Mouse (Mus musculus) spleen, adult 10 weeks (tissue): Measurements from ENCODE around the gene Fam19a1. TPM values are rescaled to one million over a fixed set of nuclear protein-coding genes. Genes with fewer than 3 reads are reported as not detected.

ENCODE experiments used
- polyA plus RNA-seq: library from polyadenylated mRNA; stranded (reverse); fragments of 350-450 nt; fragmentation: Illumina TruSeq; extraction: RNeasy Lipid Tissue Mini Kit (QIAGEN cat#74804); gene quantifications from one replicate; pipeline ENCODE4 v1.2.3, GENCODE M21; 2015; ENCODE audit warnings: low replicate concordance; ENCODE audit not compliant: insufficient read depth

The Fam19a1 gene
- not detected for polyA plus RNA-seq

GRCm38 (mm10) chr6:96112854-96113253 is at the start of gene Fam19a1:
TSS of gene Fam19a1 (plus strand) at chr6:96113154.

GRCm38 (mm10) chr6:96165818-96166379 is 52.9 kb downstream of the Fam19a1 start, which contains the start of gene 1700123L14Rik:
TSS of gene 1700123L14Rik (minus strand) at chr6:96166243.

Other genes with a start within 250 kb of the Fam19a1 start
- gene 1700123L14Rik, start 53.1 kb downstream of the Fam19a1 start, polyA plus RNA-seq, result not detected